Mouse (Mus musculus) thymus, postnatal 4 days (tissue): ENCODE data around the gene Tnfrsf25.

Experiments used
- DNase-seq: peaks from one replicate; pipeline ENCODE4 v3.0.0; 2021

Tnfrsf25 gene

DNA sequence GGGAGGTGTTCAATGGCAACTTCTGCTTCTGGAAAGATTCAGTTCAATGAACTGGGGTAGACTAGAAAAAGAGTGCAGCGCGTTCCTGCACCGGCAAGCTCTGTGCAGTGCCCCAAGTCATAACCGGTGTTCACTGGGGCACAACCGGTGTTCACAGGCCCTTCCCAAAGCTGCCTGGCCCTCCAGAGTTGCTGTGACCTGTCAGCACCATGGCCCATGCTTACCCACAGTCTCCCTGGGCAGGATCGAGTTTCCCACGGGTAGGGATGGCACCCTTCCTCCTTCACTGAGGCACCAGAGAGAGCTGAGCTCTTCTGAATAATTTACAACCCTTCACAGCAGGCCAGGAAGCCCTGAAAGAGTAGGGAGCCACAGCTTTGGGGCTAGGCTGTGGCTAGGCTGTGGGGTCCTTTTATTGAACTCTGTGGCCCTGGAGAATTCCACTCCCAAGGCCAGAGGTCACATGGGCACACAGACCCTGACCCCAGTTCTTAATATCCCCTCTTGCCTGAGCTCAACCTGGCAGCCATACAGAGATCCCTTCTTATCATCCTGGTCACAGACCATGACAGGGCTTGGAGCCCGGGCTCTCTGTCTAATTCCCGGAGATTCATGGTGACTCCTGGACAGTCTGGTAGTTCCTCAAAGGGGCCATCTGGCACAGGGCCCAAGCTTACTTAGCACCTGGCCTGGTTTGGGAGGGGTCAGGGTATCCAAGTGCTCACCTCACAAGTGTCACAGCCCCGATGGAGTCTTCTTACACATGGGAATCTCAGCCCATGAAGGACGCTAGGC lies 30.5 kb downstream of the Tnfrsf25 start:
- no peak for DNase-seq

DNA sequence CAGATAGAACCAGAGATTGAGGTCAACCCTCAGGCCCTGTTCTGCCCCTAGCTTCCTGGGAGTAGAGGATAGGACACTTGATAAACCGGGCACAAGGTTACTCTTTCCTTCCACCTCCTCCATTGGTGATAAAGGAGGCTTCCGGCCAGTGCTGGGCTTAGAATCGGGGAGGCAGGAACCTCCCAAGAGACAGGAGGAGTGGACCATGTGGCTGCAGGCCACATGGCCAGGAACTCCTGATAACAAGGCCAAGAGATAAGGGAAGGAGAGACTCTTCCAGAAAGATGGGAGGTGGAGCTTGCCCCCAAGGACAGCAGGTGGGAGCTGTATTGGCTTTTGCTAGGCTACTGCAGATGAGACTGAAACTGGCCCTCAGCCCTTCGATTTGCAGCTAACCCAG lies 34.8 kb downstream of the Tnfrsf25 start:
- no peak for DNase-seq

DNA sequence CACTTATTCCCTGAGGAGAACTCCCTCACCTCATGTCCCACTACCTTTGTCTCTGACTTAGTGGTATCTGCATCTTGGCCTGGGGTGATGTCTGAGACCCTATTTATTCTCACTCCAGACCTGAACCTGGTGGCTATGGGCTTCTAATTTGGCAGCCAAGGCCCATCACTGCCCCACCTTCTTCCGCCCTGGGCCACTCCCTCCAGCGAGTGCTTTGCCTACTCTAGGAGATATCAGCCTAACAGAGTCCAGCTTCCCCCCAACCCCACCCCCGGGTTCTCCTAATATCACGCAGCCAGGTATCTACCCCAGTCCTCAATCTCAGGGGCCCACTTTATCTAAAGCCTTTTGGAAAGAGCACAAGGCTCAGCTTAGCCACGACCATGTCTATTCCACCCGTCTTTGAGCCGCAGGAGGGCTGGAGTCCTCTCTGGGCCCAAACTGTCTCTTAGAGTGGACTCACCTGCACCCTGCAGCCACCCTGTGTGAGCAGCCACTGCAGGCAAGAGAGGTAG lies 35.8 kb downstream of the Tnfrsf25 start:
- DNase-seq: no peak

DNA sequence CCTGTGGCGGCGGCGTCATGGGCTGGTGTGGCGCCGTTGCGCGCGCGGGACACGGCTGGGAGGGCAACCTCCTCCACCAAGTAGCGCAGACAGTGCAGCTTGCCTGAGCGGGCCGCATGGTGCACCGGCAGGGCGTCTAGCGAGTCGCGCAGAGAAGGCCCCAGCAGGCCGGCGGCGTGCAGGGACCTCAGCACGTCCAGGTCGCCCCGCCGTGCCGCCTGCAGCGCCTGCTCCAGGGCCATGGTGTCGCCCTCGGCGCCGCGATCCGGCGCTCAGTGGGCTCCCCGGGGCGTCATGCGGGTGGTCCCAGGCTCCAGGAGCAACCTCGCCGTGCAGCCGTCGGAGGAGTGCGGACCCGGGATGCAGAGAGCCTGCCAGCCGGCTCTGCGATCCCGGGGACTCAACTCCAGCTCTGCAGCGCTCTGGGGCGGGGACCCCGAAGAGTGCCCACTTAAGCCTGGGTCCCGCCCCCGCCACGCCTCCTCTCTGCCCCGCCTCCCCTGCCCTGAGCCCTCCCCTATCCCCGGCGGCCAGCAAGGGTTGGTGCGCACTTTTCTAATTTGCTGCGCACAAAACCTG lies 36.3 kb downstream of the Tnfrsf25 start, which contains the start of gene Espn:
Espn (minus strand) TSS at position 406 of the 579 bp plus-strand sequence.
- peak; percentile 85 for DNase-seq

DNA sequence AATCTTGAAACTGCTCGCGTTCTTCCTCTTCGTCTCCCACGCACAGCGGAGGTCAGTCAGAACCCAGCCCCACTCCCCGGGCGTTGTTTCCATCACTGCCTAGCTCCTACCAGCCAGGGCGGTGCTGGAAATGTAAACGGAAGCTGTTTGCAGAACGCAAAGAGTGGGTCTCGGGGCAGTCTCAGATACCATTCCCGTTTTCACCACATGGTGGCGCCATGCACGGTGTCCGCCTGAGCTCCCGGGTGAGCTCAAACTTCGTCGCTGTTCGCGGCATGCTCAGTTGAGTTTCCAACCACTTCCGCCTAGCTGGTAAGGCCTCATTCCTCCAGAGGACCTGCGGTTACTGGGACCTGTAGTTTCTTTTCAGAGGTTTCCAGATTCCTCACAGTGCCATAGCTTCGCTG lies 38.0 kb downstream of the Tnfrsf25 start:
- peak; percentile 98 for DNase-seq

DNA sequence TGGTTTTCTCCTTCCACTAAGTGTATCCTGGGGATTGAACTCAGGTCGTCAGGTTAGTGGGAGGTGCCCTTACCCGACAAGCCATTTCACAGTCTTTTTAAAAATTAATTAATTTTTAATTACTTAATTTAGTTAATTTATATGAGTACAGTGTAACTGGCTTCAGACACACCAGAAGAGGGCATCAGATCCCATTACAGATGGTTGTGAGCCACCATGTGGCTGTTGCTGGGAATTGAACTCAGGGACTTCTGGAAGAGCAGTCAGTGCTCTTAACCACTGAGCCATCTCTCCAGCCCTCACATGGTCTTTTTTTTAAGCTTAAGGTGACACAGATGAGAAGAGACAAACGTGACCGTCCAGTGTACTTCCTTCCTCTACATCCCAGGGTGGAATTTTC lies 39.3 kb downstream of the Tnfrsf25 start:
- DNase-seq: no peak

DNA sequence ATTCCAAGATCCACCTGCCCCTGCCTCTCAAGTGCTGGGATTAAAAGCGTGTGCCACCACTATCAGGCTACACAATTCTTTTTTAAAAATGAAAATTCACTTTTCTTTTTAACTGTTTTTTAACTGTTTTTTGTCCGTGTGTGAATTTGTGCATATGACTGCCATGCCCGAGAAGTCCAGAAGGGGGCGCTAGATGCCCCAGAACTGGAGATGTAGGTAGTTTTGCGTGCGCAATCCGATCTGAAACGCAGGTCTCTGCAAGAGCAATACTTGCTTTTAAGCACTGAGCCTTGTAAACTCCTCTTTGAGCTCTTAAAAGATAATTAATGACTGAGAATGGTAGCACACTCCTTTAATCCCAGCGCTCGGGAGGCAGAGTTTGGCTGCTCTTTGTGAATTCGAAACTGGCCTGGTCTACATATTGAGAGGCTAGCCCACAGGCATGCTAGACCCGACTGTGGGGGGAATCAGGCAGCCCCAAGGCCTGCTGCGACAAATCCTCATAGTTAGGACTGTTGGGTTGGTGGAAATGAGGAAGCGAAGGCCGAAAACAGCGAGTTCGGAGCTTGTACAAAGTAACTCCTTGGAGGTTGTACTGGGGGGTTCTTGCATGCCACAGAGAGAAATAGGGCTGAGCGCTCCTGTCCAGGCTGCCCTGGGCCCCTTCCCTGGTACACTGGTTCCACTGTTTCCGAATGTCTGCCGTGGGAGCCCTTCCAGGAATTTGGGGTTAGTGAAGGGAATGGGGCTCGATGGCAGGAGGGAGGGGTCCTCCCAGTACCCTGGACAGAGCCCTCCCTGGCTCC lies 42.2 kb downstream of the Tnfrsf25 start:
- peak; percentile 81 for DNase-seq

DNA sequence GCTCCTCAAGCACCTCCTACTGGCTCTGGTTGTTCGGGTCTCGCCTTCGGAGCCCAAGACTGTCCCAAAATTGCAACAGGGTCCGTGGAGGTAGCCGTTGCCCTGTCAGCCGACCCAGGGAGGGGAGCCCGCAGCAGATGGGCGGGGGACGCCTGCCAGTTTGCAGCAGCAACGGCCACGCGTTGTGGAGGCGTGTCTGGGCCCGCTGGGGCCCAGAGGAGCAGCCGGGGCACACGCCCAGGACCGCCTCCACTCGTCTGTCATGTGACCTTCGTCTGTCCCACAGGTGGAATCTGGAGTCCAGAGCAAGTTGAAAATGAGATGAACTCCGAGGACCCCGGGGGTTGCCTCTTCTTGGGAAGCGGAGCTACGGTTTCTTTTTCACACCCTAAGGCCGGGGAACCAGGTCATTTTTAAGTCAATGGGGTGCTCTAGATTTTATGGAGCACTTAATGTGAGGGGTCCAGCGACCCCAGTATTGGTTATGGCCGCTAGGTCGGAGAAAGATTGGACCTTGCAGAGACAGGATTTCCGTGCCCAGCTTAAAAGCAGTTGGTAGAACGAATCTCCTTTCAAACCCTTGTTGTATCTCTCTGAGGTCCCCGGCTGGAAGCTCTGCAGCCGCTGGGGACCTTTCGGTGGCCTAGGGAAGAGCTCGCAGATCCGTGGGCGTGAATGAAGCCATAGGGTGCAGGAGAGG lies 43.0 kb downstream of the Tnfrsf25 start, which contains the start of gene Hes2:
Hes2 (plus strand) TSS at position 283 of the 700 bp plus-strand sequence.
- peak; percentile 42 for DNase-seq

DNA sequence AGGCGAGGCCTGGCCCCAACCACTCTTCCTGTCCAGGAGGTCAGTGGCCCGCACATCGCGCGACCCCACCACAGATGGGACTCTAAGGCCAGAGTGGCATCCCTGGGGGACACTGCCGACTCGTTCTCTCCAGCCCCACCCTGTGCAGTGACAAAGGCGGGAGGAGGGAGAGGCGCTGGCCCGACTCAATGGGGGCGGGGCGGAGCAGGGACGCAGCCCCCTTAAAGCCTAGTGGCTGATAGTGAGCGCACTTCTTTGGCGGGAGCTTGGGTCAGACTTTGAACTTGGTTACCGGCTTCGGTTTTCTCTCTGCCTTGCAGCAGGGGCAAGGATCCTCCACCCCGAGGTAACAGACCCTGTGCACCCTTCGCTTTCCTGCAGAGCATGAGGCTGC lies 43.5 kb downstream of the Tnfrsf25 start:
- peak; percentile 26 for DNase-seq

DNA sequence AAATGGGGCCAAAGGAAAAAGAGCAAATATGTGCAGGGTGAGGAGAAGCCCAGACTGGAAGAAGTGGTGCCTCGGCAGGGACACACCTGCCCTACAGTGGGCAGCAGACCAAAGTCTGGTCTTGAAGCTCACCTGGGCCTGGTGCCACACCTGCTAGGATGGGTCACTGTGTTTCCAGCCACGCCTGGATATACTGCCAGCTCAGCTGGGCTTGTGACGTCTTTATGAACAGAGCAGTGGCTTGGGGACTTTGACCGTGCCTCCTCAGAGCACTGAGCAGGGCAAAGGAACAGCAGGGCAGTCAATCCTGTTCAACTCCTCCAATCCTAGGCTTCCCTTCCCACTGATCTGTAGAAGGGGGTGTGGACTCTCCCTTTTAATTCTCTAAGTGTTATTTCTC lies 45.0 kb downstream of the Tnfrsf25 start:
- no peak for DNase-seq

DNA sequence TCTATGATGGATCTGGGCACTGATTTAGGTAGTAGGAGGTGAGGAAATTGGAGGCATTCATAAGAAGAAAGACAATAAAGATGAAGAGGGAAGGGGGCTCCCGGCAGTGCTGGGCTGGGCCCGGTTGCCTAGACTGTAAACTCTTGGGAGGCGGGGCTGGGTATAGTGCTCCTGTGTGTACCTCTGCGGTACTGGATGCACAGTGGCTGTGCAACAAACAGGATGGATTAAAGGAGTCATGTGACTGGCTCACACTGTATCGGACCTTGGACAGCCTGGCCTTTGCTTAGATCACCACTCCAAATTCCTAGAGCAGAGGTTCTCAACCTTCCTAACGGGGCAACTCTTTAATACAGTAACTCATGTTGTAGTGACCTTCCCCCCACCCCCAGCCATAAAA lies 45.9 kb downstream of the Tnfrsf25 start:
- no peak for DNase-seq

DNA sequence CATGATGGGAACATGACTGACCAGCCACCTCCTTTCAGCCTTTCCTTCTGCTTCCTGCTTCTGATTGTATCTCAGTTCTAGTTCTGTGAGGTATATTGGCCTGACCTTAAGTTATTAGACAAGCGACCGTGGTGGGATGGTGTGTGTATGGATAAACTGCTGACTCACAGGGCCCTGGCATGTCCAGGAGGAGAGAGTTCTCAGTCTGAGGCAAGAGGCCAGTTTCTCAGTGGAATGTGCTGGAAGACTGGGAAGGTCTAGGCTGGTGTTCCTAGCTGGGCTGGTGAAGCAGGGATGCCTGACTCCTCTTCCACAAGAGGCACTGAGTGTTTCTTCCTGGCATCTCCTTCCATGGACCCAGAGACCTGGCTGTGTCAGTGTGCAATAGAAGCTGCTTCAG lies 47.0 kb downstream of the Tnfrsf25 start:
- DNase-seq: no peak

DNA sequence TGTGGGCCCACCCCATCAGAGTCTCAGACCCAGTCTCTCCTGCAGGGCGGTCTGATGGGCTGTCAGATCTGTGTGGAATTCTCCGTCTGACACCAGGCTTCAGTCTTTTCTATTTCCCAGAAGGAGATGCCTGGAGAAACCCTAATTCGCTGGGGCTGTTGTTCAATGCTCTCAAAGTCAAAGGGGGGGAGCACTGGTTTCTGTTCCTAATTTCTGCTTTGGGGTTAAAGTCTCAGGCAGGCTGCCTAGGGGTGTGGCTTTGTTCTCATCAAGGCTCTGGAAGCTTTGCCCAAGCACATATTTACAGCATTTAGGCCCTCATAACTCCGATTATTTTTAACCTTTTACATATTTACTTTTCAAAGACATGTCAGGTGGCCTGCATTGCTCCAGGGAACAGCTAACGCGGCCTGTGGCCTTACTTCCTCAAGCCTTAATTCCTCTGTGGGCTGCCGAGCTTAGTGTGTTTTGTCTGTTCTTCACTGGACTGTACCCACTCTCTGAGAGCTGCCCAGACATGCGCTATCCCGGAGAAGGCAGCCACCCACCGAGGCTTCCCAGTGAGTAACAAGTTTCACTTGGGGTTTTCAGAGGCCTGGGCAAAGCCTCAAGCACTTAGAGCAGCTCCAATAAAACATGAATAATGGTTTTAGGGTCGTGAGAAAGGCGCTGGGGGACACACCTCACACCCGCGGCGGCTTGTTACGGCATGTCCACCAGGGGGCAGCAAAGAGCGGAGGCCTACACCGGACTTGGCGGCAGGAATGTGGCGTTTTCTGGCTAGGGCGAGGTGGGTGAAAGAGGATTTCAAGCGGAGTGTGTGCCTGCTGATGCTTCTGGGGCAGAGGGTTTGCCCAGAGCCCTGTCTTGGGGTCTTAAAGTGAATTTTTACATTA lies 49.5 kb downstream of the Tnfrsf25 start:
- DNase-seq: peak; percentile 92

DNA sequence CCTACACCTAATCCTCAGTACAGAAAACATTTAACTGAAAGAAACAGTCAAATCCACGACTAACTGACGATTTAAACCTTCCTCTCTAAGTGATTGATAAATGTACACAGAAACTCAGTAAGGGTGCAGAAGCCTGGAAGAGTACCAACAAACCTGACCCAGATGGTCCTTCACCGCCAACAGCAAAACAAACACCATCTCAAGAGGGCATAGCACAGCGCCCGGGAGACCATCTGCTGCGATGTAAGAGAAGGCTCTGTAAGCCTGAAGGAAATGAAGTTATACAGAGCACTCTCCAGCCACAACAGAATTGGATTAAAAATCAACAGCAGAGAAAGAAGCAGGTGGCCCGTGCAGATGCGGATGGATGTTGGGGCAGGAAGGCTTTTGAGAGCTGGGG lies 52.3 kb downstream of the Tnfrsf25 start:
- no peak for DNase-seq

DNA sequence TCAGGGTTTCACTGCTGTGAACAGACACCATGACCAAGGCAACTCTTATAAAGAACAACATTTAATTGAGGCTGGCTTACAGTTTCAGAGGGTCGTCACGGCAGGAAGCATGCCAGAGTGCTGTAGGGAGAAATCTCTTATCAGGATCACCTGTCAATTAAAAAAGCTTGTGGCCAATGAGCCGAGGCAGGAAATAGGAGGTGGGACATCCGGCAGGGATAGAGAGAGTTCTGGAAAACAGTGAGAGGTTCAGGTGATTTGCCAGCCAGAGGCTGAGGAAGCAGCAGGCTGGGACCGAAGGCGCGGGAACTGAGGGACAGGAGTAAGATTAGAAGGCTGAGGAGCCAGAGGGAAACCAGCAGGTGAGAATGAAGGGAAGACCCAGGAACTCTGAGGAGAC lies 53.4 kb downstream of the Tnfrsf25 start:
- DNase-seq: no peak
